ENCODE assay signal across 8 mouse cellular contexts in the genomic region with DNA sequence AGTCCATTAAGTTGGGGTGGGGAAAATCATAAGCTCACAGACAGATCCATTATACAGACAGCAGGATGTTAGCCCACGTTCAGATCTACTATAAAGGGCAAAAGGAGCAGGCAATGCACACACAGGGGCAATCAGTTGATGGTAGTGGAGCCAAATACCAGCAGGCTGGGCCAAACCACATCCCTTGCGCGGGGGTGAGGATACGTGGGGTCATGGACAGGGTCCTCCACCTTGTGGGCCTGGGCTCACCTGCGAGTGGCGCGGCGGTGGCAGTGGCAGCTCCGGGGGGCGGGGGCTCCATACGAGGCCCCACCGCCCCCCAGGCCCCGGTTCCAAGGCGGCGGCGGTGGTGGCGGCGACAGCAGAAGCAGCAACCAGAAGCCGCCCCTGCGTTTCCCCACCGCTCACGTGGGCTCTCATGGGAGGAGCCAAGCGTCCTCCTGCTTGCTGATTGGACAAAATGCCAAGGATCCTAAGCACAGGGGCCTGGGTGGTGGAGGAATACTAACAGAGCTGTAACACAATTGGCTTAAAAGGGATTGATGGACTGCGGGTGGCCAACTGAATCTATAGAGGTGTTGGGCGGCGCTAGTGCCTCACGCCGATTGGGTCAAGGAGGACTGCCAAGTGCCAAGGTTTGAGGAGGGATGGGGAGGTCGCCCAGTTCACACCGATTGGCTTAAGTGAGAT. TPM values are rescaled to one million over a fixed set of nuclear protein-coding genes. Genes with fewer than 3 reads are reported as not detected.
DNase-seq lines count a peak whose midpoint lies in the region; ATAC-seq and TF ChIP-seq lines count a peak whose summit lies in the region.

A gene (minus strand): TSS at position 418 of the 690 bp plus-strand sequence.

- peak within 1 kb of the TSS; percentile 60 for H3K4me3 ChIP-seq in hindbrain, embryonic 14.5 days (replicated peaks; ENCODE audit: low read length)

- peak within 1 kb of the TSS; percentile 55 for H3K4me2 ChIP-seq in hindbrain, embryonic 14.5 days (replicated peaks)

- in situ Hi-C loops in Patski (cut with MboI; ENCODE audit: low pct_unique_long_range_greater_than_20kb), result loop anchor here (10.0 kb wide), 1 partner anchor 286 kb away; no protein-coding TSS in a partner anchor

- no peak for TF ChIP-seq CTCF in Patski (IDR thresholded peaks at IDR 0.05)

- POLR2A ChIA-PET in Patski (lab: Charles Lee), result interaction anchor here (0.7 to 1.1 kb wide), 2 partner anchors 11 to 444 kb away, joined by 3 to 4 read pairs; a partner anchor contains a TSS

- peak within 1 kb of the TSS; percentile 70 for H3K9ac ChIP-seq in hindbrain, embryonic 14.5 days

- no peaks in the 10 kb centered on the region for H3K9me3 ChIP-seq in hindbrain, embryonic 14.5 days (ENCODE audit: control insufficient read depth, low read length)

- H3K27ac ChIP-seq in hindbrain, embryonic 14.5 days, result peak within 1 kb of the TSS; percentile 76

- H3K27me3 ChIP-seq in Patski, result peaks cover 3% of the 10 kb centered on the region
- no peaks in the 10 kb centered on the region for H3K27me3 ChIP-seq in hindbrain, embryonic 14.5 days (ENCODE audit: control insufficient read depth, insufficient read depth, low read length)

- 13% methylated on average over 27 of the region's 30 CpGs for WGBS in hindbrain, embryonic 14.5 days

- H3K36me3 ChIP-seq in hindbrain, embryonic 14.5 days (replicated peaks; ENCODE audit: control insufficient read depth, insufficient read depth), result no peaks in the 10 kb centered on the region

- peaks cover 6% of the 10 kb centered on the region; the same call in 1 of the 2 replicates for H3K4me1 ChIP-seq in hindbrain, embryonic 14.5 days (replicated peaks; ENCODE audit: control insufficient read depth, insufficient read depth, low read length)

- DNase-seq in Patski (ENCODE audit: low read depth, low spot score), result peak; percentile 53
- DNase-seq in cerebellum, postnatal 14 days, result peak; percentile 86
- peak; percentile 54 to 63 for DNase-seq in frontal cortex, postnatal 25 days (ENCODE audit: low spot score in 2 of 2)
- peak; percentile 78 for DNase-seq in hindbrain, embryonic 14.5 days (ENCODE audit: low spot score)
- peak; percentile 78 to 79 for DNase-seq in layer of hippocampus, postnatal 36 days
- peak; percentile 91 for DNase-seq in lung, postnatal 36 days
- peak; percentile 96 for DNase-seq in retina, postnatal 1 day
- peak; percentile 61 to 74 for DNase-seq in urinary bladder, adult 18-20 months (ENCODE audit: low spot score in 2 of 2)

- CTCF ChIA-PET in Patski (lab: Charles Lee), result interaction anchor here (1.9 kb wide), 1 partner anchor 121 kb away, joined by 6 read pairs; no protein-coding TSS in a partner anchor

- peak; percentile 96 for ATAC-seq in Patski
- peak; percentile 98 for ATAC-seq in hindbrain, embryonic 14.5 days (ENCODE audit: low FRiP score)

RNA-seq across cellular contexts. Expression of the gene that starts here (rescaled TPM):
- 23.8 TPM for polyA plus RNA-seq in Patski (2021)
- 9.4 and 10.1 TPM in 2 replicates for polyA plus RNA-seq in hindbrain, embryonic 14.5 days (2014; fragmentation: Nextera tagmentation; extraction: Ambion mirVana)
- 10 to 100 TPM; 90.7 to 95.4 TPM for total RNA-seq in layer of hippocampus, postnatal 36 days (2021)

Comparison
In these comparisons a context has a peak if more than half of its experiments do, and no peak if none do; other contexts are left out.
1. Peak in every context shown above with its lines: DNase-seq, ATAC-seq, H3K4me3 ChIP-seq and H3K27ac ChIP-seq.